Mouse (Mus musculus): ENCODE results near the gene Vmn1r64.
"Not testable (repeated sequence)": the region's sequence is repeated elsewhere in the genome, so short reads cannot be mapped to it uniquely, and the experiment has no call there.

Gene Vmn1r64

GRCm38 (mm10) chr7:5884442-5884841 lies at the start of gene Vmn1r64:
Vmn1r64 (minus strand) TSS chr7:5884542.
- no peak for DNase-seq

- no peak for DNase-seq
Measured at GRCm38 (mm10) chr7:5899238-5899637, 14.9 kb upstream of the Vmn1r64 start.

GRCm38 (mm10) chr7:5897245-5897644 lies 12.9 kb upstream of the Vmn1r64 start:
- DNase-seq = not testable (repeated sequence)
